Mouse (Mus musculus) brain, embryonic 14.5 days (tissue): Measurements from ENCODE around the gene Csrp3.

Experiments used
- CTCF ChIP-seq: fragments of 200-500 bp; IDR thresholded peaks from 2 replicates; pipeline ENCODE4 v1.5.1; 2012; ENCODE audit warnings: inconsistent platforms, mild to moderate bottlenecking, moderate library complexity, borderline replicate concordance; ENCODE audit not compliant: insufficient read depth, insufficient read length; ENCODE audit errors: extremely low read depth
- POLR2A ChIP-seq: fragments of 200-500 bp; IDR thresholded peaks from 2 replicates; pipeline ENCODE4 v1.6.1; 2012; ENCODE audit warnings: mild to moderate bottlenecking, inconsistent platforms, borderline replicate concordance; ENCODE audit not compliant: poor library complexity, insufficient read depth, insufficient read length, severe bottlenecking; ENCODE audit errors: extremely low read depth

GRCm38 (mm10) chr7:48788851-48789572, 58.8 kb downstream of the Csrp3 start, which contains the start of gene Zdhhc13:
- no peak for TF ChIP-seq CTCF
- peak; percentile 92 for TF ChIP-seq POLR2A
